Mouse (Mus musculus) MEL (cell line): ENCODE results near the gene Ccnyl1. TPM values are rescaled to one million over a fixed set of nuclear protein-coding genes. Genes with fewer than 3 reads are reported as not detected.

ENCODE experiments used
- DNase-seq: peaks from one replicate; pipeline ENCODE4 v3.0.0; 2011; ENCODE audit warnings: low read depth, low spot score
- H3K27ac ChIP-seq: 2 replicates; pipeline ENCODE4 v1.5.1; 2012; ENCODE audit warnings: low read depth, mild to moderate bottlenecking, control low read depth, low read length, moderate library complexity; ENCODE audit not compliant: control insufficient read depth
- H3K27me3 ChIP-seq, 2 experiments: fragments of 150-350 bp in 1 of 2; sonication (generic) in 1 of 2; 2 replicates each; pipeline ENCODE4 v1.6.1; 2012; ENCODE audit warnings: low read length in 2 of 2, mild to moderate bottlenecking in 2 of 2, improper control_type of control experiment in 1 of 2, moderate library complexity in 1 of 2; ENCODE audit not compliant: insufficient read depth in 2 of 2, control insufficient read depth in 1 of 2
- H3K36me3 ChIP-seq, 2 experiments: 2 replicates each; pipeline ENCODE4 v1.6.1; 2012 to 2014; ENCODE audit warnings: low read length in 2 of 2, improper control_type of control experiment in 1 of 2, inconsistent platforms in 1 of 2, mild to moderate bottlenecking in 1 of 2; ENCODE audit not compliant: insufficient read depth in 2 of 2, control insufficient read depth in 1 of 2
- H3K4me1 ChIP-seq, 2 experiments: fragments of 150-350 bp in 1 of 2; sonication (generic) in 1 of 2; 2 replicates each; pipeline ENCODE4 v1.6.1; 2012; ENCODE audit warnings: low read length in 2 of 2, improper control_type of control experiment in 1 of 2, mild to moderate bottlenecking in 1 of 2; ENCODE audit not compliant: insufficient read depth in 2 of 2, control insufficient read depth in 1 of 2
- H3K4me3 ChIP-seq, 2 experiments: fragments of 150-350 bp in 1 of 2; sonication (generic) in 1 of 2; 2 replicates each; pipeline ENCODE4 v1.5.1; 2012; ENCODE audit warnings: low read depth in 2 of 2, low read length in 2 of 2, mild to moderate bottlenecking in 2 of 2, moderate library complexity in 2 of 2, control low read depth in 1 of 2, improper control_type of control experiment in 1 of 2; ENCODE audit not compliant: control insufficient read depth in 1 of 2, insufficient read depth in 1 of 2
- H3K79me2 ChIP-seq: 2 replicates; pipeline ENCODE4 v1.6.1; 2012; ENCODE audit warnings: mild to moderate bottlenecking, low read length, moderate library complexity; ENCODE audit not compliant: control insufficient read depth, poor library complexity, insufficient read depth
- H3K9ac ChIP-seq: 2 replicates; pipeline ENCODE4 v1.6.1; 2012; ENCODE audit warnings: low read depth, mild to moderate bottlenecking, control low read depth, low read length, moderate library complexity; ENCODE audit not compliant: control insufficient read depth, poor library complexity, severe bottlenecking
- H3K9me3 ChIP-seq: fragments of 150-350 bp; sonication (generic); replicated peaks from 2 replicates; pipeline ENCODE4 v1.6.1; 2012; ENCODE audit warnings: mild to moderate bottlenecking, low read length, improper control_type of control experiment, moderate library complexity; ENCODE audit not compliant: insufficient read depth
- EP300 ChIP-seq, 2 experiments: IDR thresholded peaks; 2 replicates each; pipeline ENCODE4 v1.6.1; 2011; ENCODE audit warnings: improper control_type of control experiment in 2 of 2, low read length in 2 of 2, low read depth in 1 of 2, mild to moderate bottlenecking in 1 of 2
- GABPA ChIP-seq: IDR thresholded peaks from 2 replicates; pipeline ENCODE4 v1.6.1; 2012; ENCODE audit warnings: low read depth, mild to moderate bottlenecking, inconsistent platforms, low read length, improper control_type of control experiment, moderate library complexity
- HCFC1 ChIP-seq: IDR thresholded peaks from 2 replicates; pipeline ENCODE4 v1.6.1; 2012; ENCODE audit warnings: low read depth, mild to moderate bottlenecking, inconsistent platforms, low read length, improper control_type of control experiment, moderate library complexity
- JUND ChIP-seq: IDR thresholded peaks from 2 replicates; pipeline ENCODE4 v1.6.1; 2011; ENCODE audit warnings: low read depth, mild to moderate bottlenecking, improper control_type of control experiment, low read length
- MAZ ChIP-seq: IDR thresholded peaks from 2 replicates; pipeline ENCODE4 v1.6.1; 2012; ENCODE audit warnings: low read depth, mild to moderate bottlenecking, inconsistent platforms, low read length, improper control_type of control experiment
- MEF2A ChIP-seq: IDR thresholded peaks from 2 replicates; pipeline ENCODE4 v1.6.1; 2014; ENCODE audit warnings: low read depth, mild to moderate bottlenecking, inconsistent platforms, low read length, improper control_type of control experiment; ENCODE audit not compliant: poor library complexity, insufficient replicate concordance, severe bottlenecking; ENCODE audit errors: extremely low read depth
- MXI1 ChIP-seq: IDR thresholded peaks from 2 replicates; pipeline ENCODE4 v1.6.1; 2011; ENCODE audit warnings: mild to moderate bottlenecking, low read depth, low read length, improper control_type of control experiment
- MYB ChIP-seq: IDR thresholded peaks from 2 replicates; pipeline ENCODE4 v1.6.1; 2011; ENCODE audit warnings: mild to moderate bottlenecking, low read depth, low read length, improper control_type of control experiment
- NELFE ChIP-seq: IDR thresholded peaks from 2 replicates; pipeline ENCODE4 v1.6.1; 2011; ENCODE audit warnings: low read depth, low read length, improper control_type of control experiment
- NRF1 ChIP-seq: IDR thresholded peaks from 2 replicates; pipeline ENCODE4 v1.6.1; 2014; ENCODE audit warnings: low read depth, mild to moderate bottlenecking, inconsistent platforms, low read length, improper control_type of control experiment, moderate library complexity; ENCODE audit not compliant: poor library complexity, insufficient read depth, severe bottlenecking
- POLR2A ChIP-seq, 2 experiments: IDR thresholded peaks; 2 replicates each; pipeline ENCODE4 v1.6.1; 2011 to 2012; ENCODE audit warnings: low read length in 2 of 2, mild to moderate bottlenecking in 2 of 2, control low read depth in 1 of 2, improper control_type of control experiment in 1 of 2, low read depth in 1 of 2, moderate library complexity in 1 of 2; ENCODE audit not compliant: control insufficient read depth in 1 of 2, insufficient read depth in 1 of 2, poor library complexity in 1 of 2
- POLR2AphosphoS5 ChIP-seq: IDR thresholded peaks from 2 replicates; pipeline ENCODE4 v1.6.1; 2012; ENCODE audit warnings: low read depth, borderline replicate concordance, mild to moderate bottlenecking, inconsistent platforms, low read length, moderate library complexity, mixed read lengths
- RCOR1 ChIP-seq: IDR thresholded peaks from 2 replicates; pipeline ENCODE4 v1.6.1; 2012; ENCODE audit warnings: low read depth, mild to moderate bottlenecking, inconsistent platforms, low read length, improper control_type of control experiment
- TAL1 ChIP-seq: IDR thresholded peaks from 2 replicates; pipeline ENCODE4 v1.6.1; 2012; ENCODE audit warnings: mild to moderate bottlenecking, inconsistent platforms, low read length, moderate library complexity, mixed read lengths
- TBP ChIP-seq: IDR thresholded peaks from 2 replicates; pipeline ENCODE4 v1.8.0; 2011; ENCODE audit warnings: low read depth, low read length, improper control_type of control experiment
- TCF12 ChIP-seq: IDR thresholded peaks from 2 replicates; pipeline ENCODE4 v1.6.1; 2014; ENCODE audit warnings: low read depth, mild to moderate bottlenecking, inconsistent platforms, low read length, improper control_type of control experiment, moderate library complexity
- UBTF ChIP-seq: IDR thresholded peaks from 2 replicates; pipeline ENCODE4 v1.6.1; 2012; ENCODE audit warnings: low read depth, mild to moderate bottlenecking, inconsistent platforms, low read length, improper control_type of control experiment, moderate library complexity, borderline replicate concordance; ENCODE audit not compliant: insufficient read depth
- USF2 ChIP-seq, 2 experiments: IDR thresholded peaks; 2 replicates each; pipeline ENCODE4 v1.6.1; 2011 to 2012; ENCODE audit warnings: improper control_type of control experiment in 2 of 2, low read length in 2 of 2, borderline replicate concordance in 1 of 2, inconsistent platforms in 1 of 2, low read depth in 1 of 2, mild to moderate bottlenecking in 1 of 2; ENCODE audit not compliant: insufficient read depth in 1 of 2
- ZNF384 ChIP-seq: IDR thresholded peaks from 2 replicates; pipeline ENCODE4 v1.6.1; 2012; ENCODE audit warnings: low read depth, mild to moderate bottlenecking, inconsistent platforms, low read length, improper control_type of control experiment
- polyA plus RNA-seq, 2 experiments: library from polyadenylated mRNA; stranded (reverse) in 1 of 2; unstranded in 1 of 2; fragments of >175 nt in 1 of 2; fragments of >200 nt in 1 of 2; gene quantifications; 2 replicates each; pipeline versions ENCODE4 v1.2.1 to v1.2.4; 2012; ENCODE audit warnings: low replicate concordance in 2 of 2, low read depth in 1 of 2; ENCODE audit not compliant: insufficient read length in 2 of 2, insufficient read depth in 1 of 2, missing spikeins in 1 of 2
- total RNA-seq: library from RNA; depleted of rRNA; stranded (reverse); fragments of 300-350 nt; gene quantifications from 2 replicates; pipeline ENCODE4 v1.2.3, GENCODE M21; 2012

Ccnyl1 gene
- total and polyA plus RNA-seq, 3 experiments, result 3.0 to 18.1 TPM; not detected in 1

DNA sequence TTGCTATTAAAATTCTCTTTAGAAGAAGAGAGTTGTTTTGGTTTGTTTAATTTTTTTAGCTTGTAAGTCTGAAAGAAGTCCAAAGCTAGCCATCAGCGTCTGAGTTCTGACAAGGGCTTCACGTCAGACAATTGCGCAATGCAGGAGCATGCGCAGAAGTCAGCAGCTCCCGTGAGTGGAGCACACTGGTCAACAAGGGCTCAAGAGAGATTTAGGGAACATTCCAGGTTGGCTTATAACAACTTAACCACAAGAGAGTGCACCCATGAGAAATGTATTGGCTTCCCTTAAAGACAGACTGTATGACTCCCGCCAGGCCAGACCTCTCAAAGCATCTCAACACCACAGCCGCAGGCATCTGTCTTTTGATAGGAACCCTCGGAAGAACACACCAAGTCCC is 62.9 kb downstream of the Ccnyl1 start:
- no peaks in the 10 kb centered on the region; a peak in 1 of 4 replicates for H3K36me3 ChIP-seq
- H3K27me3 ChIP-seq, result no peaks in the 10 kb centered on the region
- TF ChIP-seq USF2 (IDR thresholded peaks at IDR 0.05; ENCODE audit: borderline replicate concordance in 1 of 2, insufficient read depth in 1 of 2, low read depth in 1 of 2, low read length in 2 of 2), result no peak
- no peak for TF ChIP-seq EP300 (IDR thresholded peaks at IDR 0.05; ENCODE audit: low read depth in 1 of 2, low read length in 2 of 2)
- TF ChIP-seq GABPA, result no peak
- TF ChIP-seq POLR2A (IDR thresholded peaks at IDR 0.05; ENCODE audit: control insufficient read depth in 1 of 2, insufficient read depth in 1 of 2, low read depth in 1 of 2, low read length in 2 of 2, poor library complexity in 1 of 2), result no peak
- no peak for TF ChIP-seq MEF2A
- TF ChIP-seq NELFE, result no peak
- no peak for TF ChIP-seq MXI1
- TF ChIP-seq TBP, result no peak
- no peak for TF ChIP-seq ZNF384
- no peak overlapping the region for H3K27ac ChIP-seq
- peaks cover 2 to 8% of the 10 kb centered on the region in 2 experiments; a peak in 2 of 4 replicates for H3K4me1 ChIP-seq
- H3K9ac ChIP-seq, result no peak overlapping the region
- no peak overlapping the region for H3K4me3 ChIP-seq
- no peak for DNase-seq
- H3K79me2 ChIP-seq, result no peaks in the 10 kb centered on the region
- no peaks in the 10 kb centered on the region for H3K9me3 ChIP-seq

DNA sequence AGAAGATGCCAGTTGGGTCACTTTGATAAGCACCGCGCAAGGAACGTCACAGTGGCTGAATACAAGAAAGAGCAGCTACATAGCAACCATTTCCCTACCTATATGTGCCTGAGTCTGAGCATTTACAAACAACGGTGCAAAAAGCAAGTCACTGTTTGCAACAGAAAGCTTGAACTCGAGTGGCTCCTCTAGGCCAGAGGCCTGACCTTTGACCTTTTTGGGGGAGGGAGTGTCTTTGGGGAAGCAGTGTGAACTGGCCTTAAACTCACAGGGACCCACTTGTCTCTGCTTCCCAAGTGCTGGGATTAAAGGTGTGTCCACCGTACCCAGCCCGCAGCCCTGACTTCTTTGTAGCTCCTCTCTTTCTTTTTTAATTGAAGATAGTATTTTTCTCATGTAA is 63.4 kb downstream of the Ccnyl1 start:
- no peak for DNase-seq
- no peaks in the 10 kb centered on the region; a peak in 1 of 4 replicates for H3K36me3 ChIP-seq
- H3K4me3 ChIP-seq, result no peak overlapping the region
- TF ChIP-seq UBTF, result no peak
- TF ChIP-seq TAL1, result no peak
- TF ChIP-seq JUND, result no peak
- no peak for TF ChIP-seq TBP
- no peak for TF ChIP-seq HCFC1
- TF ChIP-seq RCOR1, result no peak
- no peak for TF ChIP-seq USF2 (IDR thresholded peaks at IDR 0.05; ENCODE audit: borderline replicate concordance in 1 of 2, insufficient read depth in 1 of 2, low read depth in 1 of 2, low read length in 2 of 2)
- no peak for TF ChIP-seq MXI1
- TF ChIP-seq NRF1, result no peak
- no peak for TF ChIP-seq MAZ
- TF ChIP-seq MYB, result no peak
- no peak for TF ChIP-seq MEF2A
- TF ChIP-seq TCF12, result no peak
- no peak for TF ChIP-seq POLR2AphosphoS5
- TF ChIP-seq, all 39 proteins: peak for 0
- Histone ChIP-seq H3K9me3 (no peaks in the 10 kb centered on the region), H3K4me1 (peaks cover 2 to 8% of the 10 kb centered on the region in 2 experiments; a peak in 2 of 4 replicates), H3K79me2 (no peaks in the 10 kb centered on the region), H3K27me3 (no peaks in the 10 kb centered on the region), H3K27ac (no peak overlapping the region), H3K9ac (no peak overlapping the region)
